Mouse (Mus musculus): ENCODE results near the gene H2-M10.4. TPM values are rescaled to one million over a fixed set of nuclear protein-coding genes. Genes with fewer than 3 reads are reported as not detected.

Gene H2-M10.4
- polyA plus RNA-seq, 1 experiment from 2014 or later, result not detected

Other genes starting within 250 kb of the H2-M10.4 start
- 101 and 105 TPM in 2 replicates for gene Rpp21, start 204.3 kb downstream of the H2-M10.4 start, polyA plus RNA-seq (2015; fragmentation: Nextera tagmentation; extraction: Ambion mirVana)
- gene Trim39, start 190.1 kb downstream of the H2-M10.4 start, polyA plus RNA-seq (2015; fragmentation: Nextera tagmentation; extraction: Ambion mirVana), result 25.7 and 26.4 TPM in 2 replicates
- not detected in 2 replicates for gene H2-M10.2, start 175.8 kb downstream of the H2-M10.4 start, polyA plus RNA-seq (2015; fragmentation: Nextera tagmentation; extraction: Ambion mirVana)
- not detected in 2 replicates for gene H2-M10.1, start 136.2 kb downstream of the H2-M10.4 start, polyA plus RNA-seq (2015; fragmentation: Nextera tagmentation; extraction: Ambion mirVana)
- not detected in 2 replicates for gene H2-M10.3, start 93.9 kb downstream of the H2-M10.4 start, polyA plus RNA-seq (2015; fragmentation: Nextera tagmentation; extraction: Ambion mirVana)
- gene H2-M11, start 84.7 kb upstream of the H2-M10.4 start, polyA plus RNA-seq (2015; fragmentation: Nextera tagmentation; extraction: Ambion mirVana), result not detected in 2 replicates
- not detected in 2 replicates for gene H2-M9, start 180.3 kb upstream of the H2-M10.4 start, polyA plus RNA-seq (2015; fragmentation: Nextera tagmentation; extraction: Ambion mirVana)
- not detected in 2 replicates for gene H2-M1, start 209.9 kb upstream of the H2-M10.4 start, polyA plus RNA-seq (2015; fragmentation: Nextera tagmentation; extraction: Ambion mirVana)

Data from forebrain, embryonic 15.5 days (tissue).